16 mouse cellular contexts compared by ENCODE assay signal in genomic region chr13:44152806-44153613, GRCm38 (mm10).
A peak's percentile ranks its signal among the peaks of the same experiment; 100 is the strongest.
DNase-seq lines count a peak whose midpoint lies in the region; ATAC-seq lines count a peak whose summit lies in the region.
"Had no signal": no experiment of that assay in that cellular context is flagged by ENCODE, and none has a peak within 500 bp of the region (broad histone marks: within the 10 kb centered on the region; RNA-seq: fewer than 3 reads in every experiment).

No protein-coding gene starts in this region.

- 60% methylated on average over 10 of the region's 10 CpGs for WGBS in hindbrain, embryonic 14.5 days
- WGBS in hindbrain, embryonic 12.5 days = 74% methylated on average over 10 of the region's 10 CpGs
- WGBS in neural tube, embryonic 14.5 days = 40% methylated on average over 10 of the region's 10 CpGs

- 0 out of 2 replicates have a peak, but pooled peaks have one; percentile 14 for ATAC-seq in hindbrain, embryonic 14.5 days (ENCODE audit: low FRiP score)
- no peak for ATAC-seq in hindbrain, embryonic 12.5 days (ENCODE audit: low FRiP score)
- peak; percentile 85; the same call in 1 of the 2 replicates for ATAC-seq in neural tube, embryonic 14.5 days (ENCODE audit: low read depth)
- ATAC-seq: midbrain, embryonic 13.5 days had no signal

- H3K4me2 ChIP-seq in hindbrain, embryonic 14.5 days (replicated peaks) = no peak overlapping the region
- no peak overlapping the region for H3K4me2 ChIP-seq in hindbrain, embryonic 12.5 days (replicated peaks)
- no peak overlapping the region for H3K4me2 ChIP-seq in neural tube, embryonic 14.5 days (ENCODE audit: low read depth, low read length)
- H3K4me2 ChIP-seq: limb, embryonic 15.5 days; midbrain, embryonic 13.5 days had no signal

- H3K4me1 ChIP-seq in hindbrain, embryonic 14.5 days (replicated peaks; ENCODE audit: control insufficient read depth, insufficient read depth, low read length) = no peaks in the 10 kb centered on the region
- H3K4me1 ChIP-seq in hindbrain, embryonic 12.5 days = no peaks in the 10 kb centered on the region
- no peaks in the 10 kb centered on the region for H3K4me1 ChIP-seq in neural tube, embryonic 14.5 days (ENCODE audit: control insufficient read depth, insufficient read depth, low read length)
- H3K4me1 ChIP-seq: limb, embryonic 15.5 days; midbrain, embryonic 13.5 days had no signal

- no peaks in the 10 kb centered on the region for H3K27me3 ChIP-seq in hindbrain, embryonic 14.5 days (ENCODE audit: control insufficient read depth, insufficient read depth, low read length)
- H3K27me3 ChIP-seq in hindbrain, embryonic 12.5 days = no peaks in the 10 kb centered on the region; the same call in 1 of the 2 replicates
- H3K27me3 ChIP-seq in neural tube, embryonic 14.5 days (ENCODE audit: control insufficient read depth, insufficient read depth, low read length) = no peaks in the 10 kb centered on the region
- H3K27me3 ChIP-seq: limb, embryonic 15.5 days; midbrain, embryonic 13.5 days had no signal

- H3K9ac ChIP-seq in hindbrain, embryonic 14.5 days = no peak overlapping the region
- no peak overlapping the region for H3K9ac ChIP-seq in hindbrain, embryonic 12.5 days
- no peak overlapping the region for H3K9ac ChIP-seq in neural tube, embryonic 14.5 days (replicated peaks; ENCODE audit: low read depth, low read length)
- H3K9ac ChIP-seq: limb, embryonic 15.5 days; midbrain, embryonic 13.5 days had no signal

- H3K4me3 ChIP-seq in hindbrain, embryonic 14.5 days (replicated peaks; ENCODE audit: low read length) = no peak overlapping the region
- H3K4me3 ChIP-seq in hindbrain, embryonic 12.5 days = no peak overlapping the region
- no peak overlapping the region for H3K4me3 ChIP-seq in neural tube, embryonic 14.5 days (ENCODE audit: low read depth, low read length)
- H3K4me3 ChIP-seq: erythroblast, embryonic 14.5 days; left cerebral cortex, adult 2 months; limb, embryonic 15.5 days; midbrain, embryonic 13.5 days had no signal

- no peak overlapping the region for H3K27ac ChIP-seq in hindbrain, embryonic 14.5 days
- no peak overlapping the region for H3K27ac ChIP-seq in hindbrain, embryonic 12.5 days
- no peak overlapping the region for H3K27ac ChIP-seq in neural tube, embryonic 14.5 days (ENCODE audit: low read depth, low read length)
- H3K27ac ChIP-seq: left cerebral cortex, adult 2 months; limb, embryonic 15.5 days; midbrain, embryonic 13.5 days had no signal

- H3K9me3 ChIP-seq in hindbrain, embryonic 14.5 days (ENCODE audit: control insufficient read depth, low read length) = no peaks in the 10 kb centered on the region
- H3K9me3 ChIP-seq in hindbrain, embryonic 12.5 days (replicated peaks) = peaks cover 7% of the 10 kb centered on the region
- no peaks in the 10 kb centered on the region for H3K9me3 ChIP-seq in neural tube, embryonic 14.5 days (ENCODE audit: control insufficient read depth, low read length)
- H3K9me3 ChIP-seq: limb, embryonic 15.5 days had no signal

- H3K36me3 ChIP-seq in hindbrain, embryonic 14.5 days (replicated peaks; ENCODE audit: control insufficient read depth, insufficient read depth) = no peaks in the 10 kb centered on the region
- H3K36me3 ChIP-seq in hindbrain, embryonic 12.5 days = no peaks in the 10 kb centered on the region
- H3K36me3 ChIP-seq in neural tube, embryonic 14.5 days (ENCODE audit: control insufficient read depth, insufficient read depth, low read length) = no peaks in the 10 kb centered on the region
- H3K36me3 ChIP-seq: limb, embryonic 15.5 days; midbrain, embryonic 13.5 days had no signal

- DNase-seq in hindbrain, embryonic 14.5 days (ENCODE audit: low spot score) = no peak
- DNase-seq in spleen, postnatal 36 days (ENCODE audit: low spot score in 2 of 2) = peak; percentile 5 to 15
- DNase-seq in spleen, postnatal 10 days (ENCODE audit: low spot score in 2 of 2) = no peak
- peak; percentile 30 for DNase-seq in yolk sac, embryonic 10.5 days (ENCODE audit: low spot score)
- DNase-seq in adrenal gland, postnatal 36 days = no peak
- DNase-seq in adipocyte (ENCODE audit: low spot score) = no peak
- DNase-seq: heart, postnatal 14 days; kidney, adult 11 months; kidney, postnatal 4 days; lung, postnatal 10 days had no signal

Comparison
In these comparisons a context has a peak if more than half of its experiments do, and no peak if none do; other contexts are left out.
1. DNase-seq: peak in spleen, postnatal 36 days (2 of 2) and yolk sac, embryonic 10.5 days (single experiment); none in hindbrain, embryonic 14.5 days (single experiment), spleen, postnatal 10 days (0 of 2), adrenal gland, postnatal 36 days (0 of 2) and adipocyte (single experiment).